Mouse (Mus musculus) heart, embryonic 13.5 days (tissue): ENCODE measurements around the gene Flvcr2. TPM values are rescaled to one million over a fixed set of nuclear protein-coding genes. Genes with fewer than 3 reads are reported as not detected.

Experiments used
- ATAC-seq: fragments of 200-750 bp; cut with Nextera tagmentation; 2 replicates; pipeline ENCODE4 v1.8.0; 2017; ENCODE audit warnings: moderate TSS enrichment; ENCODE audit not compliant: insufficient number of reproducible peaks, low FRiP score, low TSS enrichment; ENCODE audit errors: extremely low read depth
- H3K27ac ChIP-seq: fragments of 300-500 bp; sonication (generic); replicated peaks from 2 replicates; pipeline ENCODE4 v1.5.1; 2015; ENCODE audit warnings: moderate library complexity, mild to moderate bottlenecking, inconsistent platforms
- H3K27me3 ChIP-seq: fragments of 300-500 bp; sonication (generic); replicated peaks from 2 replicates; pipeline ENCODE4 v1.6.1; 2015; ENCODE audit warnings: mild to moderate bottlenecking, inconsistent platforms
- H3K36me3 ChIP-seq: fragments of 300-500 bp; sonication (generic); 2 replicates; pipeline ENCODE4 v1.6.1; 2015; ENCODE audit warnings: mild to moderate bottlenecking, inconsistent platforms
- H3K4me1 ChIP-seq: fragments of 300-500 bp; sonication (generic); 2 replicates; pipeline ENCODE4 v1.6.1; 2015; ENCODE audit warnings: inconsistent platforms
- H3K4me2 ChIP-seq: fragments of 300-500 bp; sonication (generic); 2 replicates; pipeline ENCODE4 v1.6.1; 2015; ENCODE audit warnings: inconsistent platforms, mild to moderate bottlenecking, moderate library complexity
- H3K4me3 ChIP-seq: fragments of 300-500 bp; sonication (generic); 2 replicates; pipeline ENCODE4 v1.5.1; 2015; ENCODE audit warnings: moderate library complexity, mild to moderate bottlenecking, inconsistent platforms
- H3K9ac ChIP-seq: fragments of 300-500 bp; sonication (generic); 2 replicates; pipeline ENCODE4 v1.6.1; 2015; ENCODE audit warnings: inconsistent platforms, mild to moderate bottlenecking, moderate library complexity
- H3K9me3 ChIP-seq: fragments of 300-500 bp; sonication (generic); 2 replicates; pipeline ENCODE4 v1.6.1; 2016; ENCODE audit warnings: inconsistent platforms
- WGBS: fragments of 180-500 bp; shearing (Covaris S2); methylation state at CpG from one replicate; pipeline ENCODE4 v1.1.7; 2015; ENCODE audit warnings: mixed read lengths; 5-methylcytosine and 5-hydroxymethylcytosine counted together
- polyA plus RNA-seq: library from polyadenylated mRNA; unstranded; fragments of >200 nt; fragmentation: Nextera tagmentation; extraction: Ambion mirVana; gene quantifications from 2 replicates; pipeline ENCODE4 v1.2.1, GENCODE M21; 2015

Flvcr2 gene
- polyA plus RNA-seq, 1 experiment from 2014 or later = 5.7 TPM

DNA sequence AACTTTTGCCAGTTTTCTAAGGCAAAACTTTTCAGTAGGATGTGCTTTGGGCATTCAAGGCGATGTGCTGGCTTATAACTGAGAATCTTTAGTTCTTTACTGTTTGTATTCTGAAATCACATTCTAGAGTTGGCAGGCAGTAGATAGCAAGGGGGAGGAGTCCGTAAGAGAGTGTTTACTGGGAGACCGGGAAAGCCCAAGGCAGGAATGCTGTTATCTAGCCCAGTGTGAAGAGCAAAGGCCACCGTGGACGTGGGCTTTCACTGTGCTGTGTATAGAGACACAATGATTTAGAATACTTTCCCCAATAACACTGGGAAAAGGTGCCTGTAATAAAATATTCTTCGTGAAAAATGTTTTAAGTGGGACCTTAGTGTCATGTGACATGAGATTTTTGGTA is 63.4 kb downstream of the Flvcr2 start:
- peak overlapping the region; percentile 67 for H3K27ac ChIP-seq
- no peaks in the 10 kb centered on the region; the same call in 1 of the 2 replicates for H3K9me3 ChIP-seq
- H3K27me3 ChIP-seq = no peaks in the 10 kb centered on the region
- no peak overlapping the region for H3K4me3 ChIP-seq
- peaks cover 38% of the 10 kb centered on the region for H3K36me3 ChIP-seq
- ATAC-seq = no peak
- H3K9ac ChIP-seq = 0 out of 2 replicates have a peak overlapping the region, but pooled peaks have one; percentile 11
- H3K4me2 ChIP-seq = peak overlapping the region; percentile 27
- WGBS = 14% methylated on average over 6 of the region's 6 CpGs
- H3K4me1 ChIP-seq = peaks cover 39% of the 10 kb centered on the region

DNA sequence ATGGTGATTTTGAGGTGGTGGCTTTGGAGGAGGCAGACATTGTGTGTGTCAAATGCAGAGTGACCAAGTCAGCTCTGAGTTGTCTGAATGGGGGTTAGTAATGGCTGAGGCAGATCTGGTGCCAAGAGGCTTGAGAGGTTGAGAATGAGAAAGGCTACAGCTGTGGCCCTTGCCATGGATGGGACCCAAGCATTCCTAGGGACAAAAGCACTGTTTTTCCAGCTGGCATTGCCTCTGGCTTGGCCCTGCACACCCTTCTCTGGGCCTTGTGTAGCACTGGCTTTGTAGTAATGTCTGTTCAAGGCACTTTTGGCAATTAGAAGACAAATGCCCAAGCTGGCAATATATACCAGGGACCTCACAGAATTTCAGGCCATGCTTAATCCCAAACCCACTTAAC is 64.6 kb downstream of the Flvcr2 start:
- Histone ChIP-seq H3K4me1 (peaks cover 39% of the 10 kb centered on the region), H3K27ac (no peak overlapping the region)
- ATAC-seq = no peak

DNA sequence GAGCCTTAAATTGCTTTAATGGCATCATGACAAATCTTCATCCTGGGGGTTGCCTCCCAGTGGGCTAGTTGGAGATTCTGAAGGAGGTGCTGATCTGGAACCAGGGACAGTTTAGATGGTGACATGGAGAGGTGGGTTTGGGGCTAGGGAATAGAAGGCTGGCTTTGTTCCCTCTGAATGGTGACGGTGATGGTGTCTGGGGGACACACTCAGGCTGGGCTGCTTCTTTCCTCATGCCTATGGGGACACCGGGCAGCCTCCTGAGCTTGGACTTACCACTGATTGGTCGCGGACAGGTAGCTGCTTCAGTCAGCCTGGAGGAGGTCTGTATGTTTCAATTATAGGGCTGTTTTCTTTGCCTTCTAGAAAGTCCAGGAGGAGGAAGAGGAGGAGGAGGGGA is 65.3 kb downstream of the Flvcr2 start:
- no peaks in the 10 kb centered on the region for H3K27me3 ChIP-seq
- ATAC-seq = no peak
- H3K4me3 ChIP-seq = no peak overlapping the region
- 93% methylated on average over 4 of the region's 4 CpGs for WGBS
- H3K36me3 ChIP-seq = peaks cover 49% of the 10 kb centered on the region
- no peak overlapping the region for H3K27ac ChIP-seq
- no peaks in the 10 kb centered on the region; the same call in 1 of the 2 replicates for H3K9me3 ChIP-seq
- H3K4me1 ChIP-seq = peaks cover 39% of the 10 kb centered on the region
- H3K4me2 ChIP-seq = no peak overlapping the region
- no peak overlapping the region for H3K9ac ChIP-seq

More for the DNA sequence above, 64.6 kb downstream of the Flvcr2 start:
- no peak overlapping the region for H3K4me2 ChIP-seq
- no peaks in the 10 kb centered on the region; the same call in 1 of the 2 replicates for H3K9me3 ChIP-seq
- peaks cover 42% of the 10 kb centered on the region for H3K36me3 ChIP-seq
- no peak overlapping the region for H3K9ac ChIP-seq
- H3K4me3 ChIP-seq = no peak overlapping the region
- H3K27me3 ChIP-seq = no peaks in the 10 kb centered on the region

DNA sequence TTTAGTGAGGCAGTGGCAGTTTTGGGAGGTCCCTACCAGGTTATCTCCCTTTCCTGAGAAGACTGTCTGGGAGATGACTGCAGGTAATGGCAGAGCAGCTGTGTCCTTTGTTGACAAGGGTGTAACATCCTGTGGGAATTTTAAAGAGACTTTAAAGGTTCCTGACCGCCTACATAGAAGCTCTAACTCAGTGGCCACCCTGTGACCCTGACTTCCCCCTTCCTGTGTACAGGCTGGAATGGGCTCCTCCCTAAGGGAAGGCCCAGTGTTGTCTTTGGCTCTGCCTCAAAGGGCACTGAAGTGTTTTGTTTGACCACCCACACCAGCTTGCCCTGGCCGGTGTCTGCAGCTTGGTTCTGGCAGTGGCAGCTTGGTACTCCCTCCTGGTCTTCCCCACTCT is 67.3 kb downstream of the Flvcr2 start:
- H3K36me3 ChIP-seq = peaks cover 63% of the 10 kb centered on the region
- WGBS = 53% methylated on average over 2 of the region's 2 CpGs

DNA sequence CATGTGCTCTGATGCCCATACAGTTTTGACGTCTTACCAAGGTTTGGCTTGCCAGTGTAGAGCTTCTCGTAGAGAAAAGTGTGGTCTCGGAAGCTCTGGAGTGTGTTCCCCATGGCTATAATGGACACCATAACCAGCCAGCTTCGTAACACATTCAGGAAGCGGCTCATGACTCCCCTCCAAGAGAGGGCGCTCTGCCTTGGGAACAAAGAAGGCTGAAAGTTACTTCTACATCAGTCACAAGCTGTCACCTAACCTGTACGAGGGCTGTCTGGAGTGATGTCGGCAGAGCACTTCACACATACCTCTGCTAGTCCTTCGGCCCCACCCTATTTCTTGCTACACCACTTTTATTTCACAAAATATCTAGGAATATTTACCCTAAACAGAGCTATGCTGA is 75.7 kb downstream of the Flvcr2 start:
- H3K36me3 ChIP-seq = peaks cover 42% of the 10 kb centered on the region
- 78% methylated on average over 9 of the region's 9 CpGs for WGBS
- no peak overlapping the region for H3K4me2 ChIP-seq
- no peak overlapping the region for H3K4me3 ChIP-seq
- no peak overlapping the region for H3K9ac ChIP-seq
- no peaks in the 10 kb centered on the region for H3K9me3 ChIP-seq
- ATAC-seq = no peak
- H3K27me3 ChIP-seq = no peaks in the 10 kb centered on the region
- H3K4me1 ChIP-seq = peaks cover 69% of the 10 kb centered on the region
- no peak overlapping the region for H3K27ac ChIP-seq

More for the DNA sequence above, 67.3 kb downstream of the Flvcr2 start:
- no peak for ATAC-seq
- H3K9ac ChIP-seq = peak overlapping the region; percentile 44
- H3K27me3 ChIP-seq = no peaks in the 10 kb centered on the region
- no peak overlapping the region for H3K4me3 ChIP-seq
- H3K27ac ChIP-seq = peak overlapping the region; percentile 76
- no peak overlapping the region for H3K4me2 ChIP-seq
- peaks cover 50% of the 10 kb centered on the region for H3K4me1 ChIP-seq
- no peaks in the 10 kb centered on the region for H3K9me3 ChIP-seq

DNA sequence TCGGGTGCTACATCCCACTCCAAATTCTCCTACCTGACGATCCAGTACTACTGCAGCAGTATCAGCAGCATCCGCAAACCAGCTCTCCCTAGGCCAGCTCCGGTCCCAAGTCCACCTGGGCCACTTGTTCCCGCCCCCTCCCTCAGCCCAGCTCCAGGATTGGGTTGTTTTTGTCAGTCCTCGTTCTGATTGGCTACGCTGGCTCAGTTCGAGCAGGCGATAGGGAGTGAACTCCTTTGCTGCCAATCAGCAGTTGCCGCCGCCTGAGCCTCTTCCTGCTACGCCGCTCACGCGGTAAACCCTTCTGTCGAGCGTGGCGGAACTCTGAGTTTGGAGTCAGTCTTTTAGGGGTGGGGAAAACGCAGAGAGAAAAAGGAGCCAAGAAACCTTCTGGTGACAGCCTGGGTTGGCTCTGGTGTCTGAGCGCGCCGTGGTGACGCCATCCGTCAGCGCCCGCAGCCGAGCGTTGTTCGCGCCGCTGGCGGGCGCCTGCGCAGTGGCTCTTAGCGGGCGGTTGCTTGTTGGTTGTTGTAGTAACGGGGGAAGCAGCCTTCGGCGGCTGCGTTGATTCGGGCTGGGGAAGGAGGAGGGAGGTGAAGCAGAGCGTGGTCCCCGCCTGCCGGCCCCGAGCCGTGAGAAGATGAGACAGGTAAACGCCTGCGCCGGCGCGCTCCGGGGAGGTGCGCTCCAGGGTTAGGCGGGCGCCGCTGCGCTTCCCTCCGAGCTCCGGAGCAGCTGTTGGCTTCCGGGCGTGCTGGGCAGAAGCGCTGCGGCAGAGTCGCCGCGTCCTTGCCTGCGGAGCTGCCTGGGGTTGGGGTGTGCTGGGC is 78.3 kb downstream of the Flvcr2 start, which contains the start of the genes Erg28 and Ttll5:
Gene Erg28, minus strand, starts transcription at position 113 of the 827 bp plus-strand sequence.
Gene Ttll5, plus strand, starts transcription at position 222 of the 827 bp plus-strand sequence.
- H3K27me3 ChIP-seq = no peaks in the 10 kb centered on the region

DNA sequence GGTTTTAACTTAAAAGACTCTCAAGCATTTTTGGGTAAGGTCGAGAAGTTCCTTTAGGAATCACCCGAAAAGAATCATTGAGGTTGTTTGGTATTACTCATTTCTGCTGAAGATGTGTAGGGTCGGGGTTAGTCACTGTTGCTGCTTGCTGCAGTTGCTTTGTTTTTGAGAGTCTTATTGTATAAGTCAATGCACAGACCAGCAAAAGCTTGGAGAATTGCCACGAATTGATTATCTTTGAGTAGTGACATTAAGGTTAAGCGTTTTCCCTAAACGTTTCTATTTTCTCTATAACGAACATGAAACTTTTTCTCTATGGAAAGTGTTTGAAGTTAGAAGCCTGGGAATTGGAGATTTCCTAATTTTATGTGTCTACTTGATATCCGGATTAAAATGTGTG is 79.0 kb downstream of the Flvcr2 start:
- WGBS = 10% methylated on average over 8 of the region's 8 CpGs
- H3K4me3 ChIP-seq = peak overlapping the region; percentile 82
- peaks cover 47% of the 10 kb centered on the region for H3K36me3 ChIP-seq
- peak overlapping the region; percentile 81 for H3K4me2 ChIP-seq
- H3K27me3 ChIP-seq = no peaks in the 10 kb centered on the region
- peak overlapping the region; percentile 87 for H3K9ac ChIP-seq
- no peaks in the 10 kb centered on the region for H3K9me3 ChIP-seq
- no peak for ATAC-seq
- peaks cover 40% of the 10 kb centered on the region for H3K4me1 ChIP-seq
- peak overlapping the region; percentile 98 for H3K27ac ChIP-seq

More for the DNA sequence above, 78.3 kb downstream of the Flvcr2 start, which contains the start of the genes Erg28 and Ttll5:
- Histone ChIP-seq H3K9me3 (no peaks in the 10 kb centered on the region), H3K36me3 (peaks cover 44% of the 10 kb centered on the region), H3K9ac (peak within 1 kb of the TSS; percentile 87), H3K4me2 (peak within 1 kb of the TSS; percentile 81), H3K27ac (peak within 1 kb of the TSS; percentile 98), H3K4me3 (peak within 1 kb of the TSS; percentile 82), H3K4me1 (peaks cover 47% of the 10 kb centered on the region)
- ATAC-seq = peak; percentile 97
- WGBS = under 1% methylated on average over 67 of the region's 67 CpGs

DNA sequence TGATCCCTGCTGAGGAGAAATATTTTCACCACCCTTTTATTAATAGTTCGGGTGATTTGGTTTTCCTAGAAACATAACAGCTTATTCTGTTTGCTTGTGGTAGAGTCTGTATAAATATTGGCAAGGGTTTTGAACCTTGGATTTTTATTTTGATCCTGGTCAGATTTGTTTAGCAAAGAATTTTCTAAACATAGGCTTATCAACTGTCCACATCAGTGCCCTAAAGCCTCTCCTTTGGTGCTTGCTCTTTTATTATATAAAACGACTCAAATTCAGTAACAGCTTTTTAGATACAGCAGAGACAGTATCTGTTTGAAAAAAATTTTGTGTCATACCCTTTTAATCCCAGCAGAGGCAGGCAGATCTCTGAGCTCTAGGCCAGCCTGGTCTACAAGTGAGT is 79.5 kb downstream of the Flvcr2 start:
- H3K36me3 ChIP-seq = peaks cover 43% of the 10 kb centered on the region

DNA sequence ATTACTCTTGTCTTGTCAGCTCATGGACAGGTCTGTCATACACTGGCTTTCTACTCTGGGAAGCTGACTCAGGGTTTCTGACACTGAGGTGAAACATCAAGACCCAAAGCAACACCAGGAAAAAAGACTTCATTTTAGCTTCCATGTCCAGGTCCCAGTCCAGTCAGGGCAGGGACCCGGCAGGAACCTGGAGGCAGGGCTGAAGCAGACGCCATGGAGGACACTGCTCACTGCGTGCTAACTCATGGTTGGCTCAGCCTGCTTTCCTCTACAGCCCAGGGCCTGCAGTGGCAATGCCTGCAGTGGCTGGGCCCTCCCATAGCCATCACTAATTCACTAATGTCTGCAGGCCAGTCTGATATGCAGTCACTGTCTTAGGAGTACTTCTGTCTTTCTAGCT is 82.5 kb downstream of the Flvcr2 start:
- Histone ChIP-seq H3K27me3 (no peaks in the 10 kb centered on the region), H3K4me1 (peaks cover 12% of the 10 kb centered on the region), H3K27ac (no peak overlapping the region), H3K9me3 (no peaks in the 10 kb centered on the region), H3K36me3 (peaks cover 58% of the 10 kb centered on the region), H3K4me3 (no peak overlapping the region), H3K4me2 (no peak overlapping the region), H3K9ac (no peak overlapping the region)
- 85% methylated on average over 3 of the region's 3 CpGs for WGBS
- no peak for ATAC-seq

More for the DNA sequence above, 79.5 kb downstream of the Flvcr2 start:
- H3K4me2 ChIP-seq = peak overlapping the region; percentile 81
- peak overlapping the region; percentile 87; the same call in 1 of the 2 replicates for H3K9ac ChIP-seq
- H3K4me3 ChIP-seq = peak overlapping the region; percentile 82
- H3K4me1 ChIP-seq = peaks cover 36% of the 10 kb centered on the region
- 63% methylated on average over 2 of the region's 2 CpGs for WGBS
- no peaks in the 10 kb centered on the region for H3K27me3 ChIP-seq
- H3K27ac ChIP-seq = no peak overlapping the region
- no peak for ATAC-seq
- H3K9me3 ChIP-seq = no peaks in the 10 kb centered on the region

DNA sequence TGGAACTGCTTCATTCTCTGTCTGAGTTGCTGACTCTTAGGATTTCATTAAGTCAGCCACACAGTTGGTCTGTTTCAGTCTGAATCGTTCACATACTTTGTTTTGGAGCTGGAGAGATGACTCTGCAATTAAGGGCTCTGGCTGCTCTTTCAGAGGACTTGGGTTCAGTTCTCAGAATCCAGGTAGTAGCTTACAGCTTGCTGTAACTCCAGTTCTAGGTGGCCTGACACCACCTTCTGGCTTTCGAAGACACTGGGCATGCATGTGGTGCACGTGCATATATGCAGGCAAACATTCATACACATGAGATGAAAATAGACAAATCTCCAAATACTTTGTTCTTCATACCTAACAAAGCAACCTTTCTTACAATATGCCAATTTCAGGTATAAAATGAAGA is 83.5 kb downstream of the Flvcr2 start:
- 82% methylated on average over 3 of the region's 3 CpGs for WGBS
- no peak overlapping the region for H3K9ac ChIP-seq
- no peak for ATAC-seq
- no peak overlapping the region for H3K4me2 ChIP-seq
- H3K36me3 ChIP-seq = peaks cover 63% of the 10 kb centered on the region
- H3K27ac ChIP-seq = no peak overlapping the region
- no peaks in the 10 kb centered on the region for H3K27me3 ChIP-seq
- peaks cover 13% of the 10 kb centered on the region for H3K4me1 ChIP-seq
- no peak overlapping the region for H3K4me3 ChIP-seq
- H3K9me3 ChIP-seq = no peaks in the 10 kb centered on the region

DNA sequence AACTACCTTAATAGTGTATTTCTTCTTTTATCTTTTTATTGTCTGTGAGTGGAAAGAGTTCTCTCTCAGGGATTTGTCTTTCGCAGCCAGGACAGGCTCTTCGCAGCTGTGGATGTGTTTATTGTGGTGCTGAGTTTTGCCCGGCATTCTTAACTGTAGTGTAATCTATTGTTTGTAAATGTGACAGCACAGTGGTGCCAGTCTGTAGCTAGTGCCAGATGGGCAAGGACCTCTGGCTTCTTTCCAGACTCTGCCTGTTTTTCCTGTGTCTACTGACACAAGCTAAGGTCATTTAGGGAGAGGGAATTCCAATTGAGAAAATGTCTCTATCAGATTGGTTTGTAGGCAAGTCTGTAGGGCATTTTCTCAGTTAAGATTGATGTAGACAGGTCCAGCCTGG is 84.4 kb downstream of the Flvcr2 start:
- Histone ChIP-seq H3K27me3 (no peaks in the 10 kb centered on the region), H3K36me3 (peaks cover 63% of the 10 kb centered on the region), H3K4me1 (peaks cover 7% of the 10 kb centered on the region), H3K9ac (no peak overlapping the region), H3K9me3 (no peaks in the 10 kb centered on the region), H3K27ac (no peak overlapping the region), H3K4me3 (no peak overlapping the region), H3K4me2 (no peak overlapping the region)
- 76% methylated on average over 3 of the region's 3 CpGs for WGBS
- ATAC-seq = no peak
